Mouse (Mus musculus) bone marrow, adult 2 months (tissue): Measurements from ENCODE around the gene Trip11.

Source experiments
- CTCF ChIP-seq: fragments of 200-500 bp; IDR thresholded peaks from 2 replicates; pipeline ENCODE4 v1.5.1; 2011; ENCODE audit warnings: low read length, control low read depth; ENCODE audit not compliant: control insufficient read depth, insufficient read depth
- POLR2A ChIP-seq: fragments of 200-500 bp; IDR thresholded peaks from 2 replicates; pipeline ENCODE4 v1.6.1; 2011; ENCODE audit warnings: low read depth, mild to moderate bottlenecking, control low read depth, low read length, borderline replicate concordance; ENCODE audit not compliant: control insufficient read depth

- TF ChIP-seq CTCF (no peak), POLR2A (no peak)
Observed at GRCm38 (mm10) chr12:101889351-101889750, 23.7 kb downstream of the Trip11 start.
